Mouse (Mus musculus): ENCODE results near the gene Mgat1. TPM values are rescaled to one million over a fixed set of nuclear protein-coding genes. Genes with fewer than 3 reads are reported as not detected.

Gene Mgat1
- polyA plus RNA-seq, 2 experiments: 64.7 to 83.7 TPM

DNA sequence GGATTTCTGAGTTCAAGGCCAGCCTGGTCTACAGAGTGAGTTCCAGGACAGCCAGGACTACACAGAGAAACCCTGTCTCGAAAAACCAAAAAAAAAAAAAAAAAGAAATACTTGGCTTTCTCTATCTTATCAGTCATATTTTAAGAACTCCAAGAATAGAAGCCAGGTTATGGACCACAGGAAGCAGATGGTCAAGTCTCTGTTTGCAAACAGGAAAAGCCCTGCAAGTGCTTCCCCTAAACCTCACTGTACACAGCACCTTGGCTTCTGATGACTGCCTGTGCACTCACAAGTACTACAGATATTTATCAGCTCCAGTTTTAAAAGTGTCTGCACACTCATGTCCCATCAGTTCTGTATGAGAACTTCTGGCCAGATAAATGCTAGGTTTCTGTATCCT is 2.5 kb upstream of the Mgat1 start:
- no peak for TF ChIP-seq POLR2A (IDR thresholded peaks at IDR 0.05; ENCODE audit: borderline replicate concordance, extremely low read depth, insufficient read depth, insufficient read length)
- peaks cover 12% of the 10 kb centered on the region for H3K4me1 ChIP-seq (ENCODE audit: control insufficient read depth, insufficient read depth, low read length)
- no peak for ATAC-seq (ENCODE audit: low FRiP score, low read depth)
- H3K27me3 ChIP-seq (ENCODE audit: control insufficient read depth, insufficient read depth, low read length): no peaks in the 10 kb centered on the region
- no peak overlapping the region for H3K27ac ChIP-seq (replicated peaks; ENCODE audit: low read depth, low read length)
- H3K4me3 ChIP-seq (replicated peaks; ENCODE audit: low read length): no peak overlapping the region
- H3K36me3 ChIP-seq (ENCODE audit: control insufficient read depth, insufficient read depth, low read length): no peaks in the 10 kb centered on the region
- no peak overlapping the region for H3K4me2 ChIP-seq (replicated peaks; ENCODE audit: low read depth, low read length, severe bottlenecking)
- no peaks in the 10 kb centered on the region for H3K9me3 ChIP-seq (ENCODE audit: control insufficient read depth, low read length)
- WGBS: 100% methylated on average over 1 of the region's 1 CpGs
- DNase-seq (ENCODE audit: low spot score): no peak
- no peak overlapping the region for H3K9ac ChIP-seq (ENCODE audit: low read depth, low read length, severe bottlenecking)

DNA sequence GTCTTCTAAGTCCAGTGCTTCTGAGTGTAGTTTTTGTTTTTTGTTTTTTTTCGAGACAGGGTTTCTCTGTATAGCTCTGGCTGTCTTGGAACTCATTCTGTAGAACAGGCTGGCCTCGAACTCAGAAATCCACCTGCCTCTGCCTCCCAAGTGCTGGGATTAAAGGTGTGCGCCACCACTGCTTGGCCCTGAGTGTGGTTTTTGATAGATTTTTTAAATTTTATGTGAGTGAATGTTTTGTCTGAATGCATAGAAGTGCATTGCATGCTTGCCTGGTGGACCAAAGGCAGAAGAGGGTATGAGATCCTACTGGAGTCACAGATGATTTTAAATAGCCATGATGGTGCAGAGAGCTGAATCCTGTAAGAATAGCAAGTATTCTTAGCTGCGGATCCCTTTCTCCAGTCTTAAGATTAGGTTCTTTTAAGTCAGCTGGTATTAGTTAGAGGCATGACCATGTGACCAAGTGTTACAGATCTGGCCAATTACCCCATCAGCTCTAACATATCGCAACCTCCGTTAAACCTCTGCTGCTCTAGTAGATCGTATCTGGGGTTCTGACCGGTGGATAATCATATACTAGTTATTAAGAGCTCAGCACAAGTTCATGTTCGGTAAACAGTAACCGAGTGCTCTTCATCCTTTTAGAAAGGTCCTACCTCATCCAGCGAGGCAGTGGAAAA is 906 bp upstream of the Mgat1 start:
- H3K9ac ChIP-seq (ENCODE audit: low read depth, low read length, severe bottlenecking): peak overlapping the region; percentile 55
- no peaks in the 10 kb centered on the region for H3K36me3 ChIP-seq (ENCODE audit: control insufficient read depth, insufficient read depth, low read length)
- H3K9me3 ChIP-seq (ENCODE audit: control insufficient read depth, low read length): no peaks in the 10 kb centered on the region
- no peak for TF ChIP-seq POLR2A (IDR thresholded peaks at IDR 0.05; ENCODE audit: borderline replicate concordance, extremely low read depth, insufficient read depth, insufficient read length)
- peak overlapping the region; percentile 55 for H3K4me3 ChIP-seq (replicated peaks; ENCODE audit: low read length)
- ATAC-seq (ENCODE audit: low FRiP score, low read depth) (no peak), DNase-seq (ENCODE audit: low spot score) (peak; percentile 42)
- no peaks in the 10 kb centered on the region for H3K27me3 ChIP-seq (ENCODE audit: control insufficient read depth, insufficient read depth, low read length)
- H3K4me2 ChIP-seq (replicated peaks; ENCODE audit: low read depth, low read length, severe bottlenecking): peak overlapping the region; percentile 68
- H3K4me1 ChIP-seq (ENCODE audit: control insufficient read depth, insufficient read depth, low read length): peaks cover 12% of the 10 kb centered on the region
- WGBS: 21% methylated on average over 11 of the region's 11 CpGs
- peak overlapping the region; percentile 92 for H3K27ac ChIP-seq (replicated peaks; ENCODE audit: low read depth, low read length)

DNA sequence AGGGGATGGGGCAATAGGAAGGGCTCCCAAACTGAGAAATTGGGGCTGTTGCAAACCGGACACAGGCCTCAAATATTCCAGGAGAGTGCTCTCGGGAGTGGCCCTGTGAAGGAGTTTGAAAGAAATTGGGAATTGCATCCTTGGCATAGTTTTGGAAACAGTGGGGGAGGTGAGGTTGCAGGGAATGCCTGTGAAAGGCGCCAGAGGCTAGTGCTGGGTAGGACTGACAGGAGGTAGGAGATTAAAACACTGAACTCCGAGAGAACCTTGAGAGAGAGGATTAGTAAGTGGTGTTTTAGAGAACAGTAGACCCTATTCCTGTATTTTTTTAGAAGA is 572 bp downstream of the Mgat1 start:
- H3K27ac ChIP-seq (replicated peaks; ENCODE audit: low read depth, low read length): peak overlapping the region; percentile 92
- no peaks in the 10 kb centered on the region for H3K36me3 ChIP-seq (ENCODE audit: control insufficient read depth, insufficient read depth, low read length)
- H3K9ac ChIP-seq (ENCODE audit: low read depth, low read length, severe bottlenecking): peak overlapping the region; percentile 55
- ATAC-seq (ENCODE audit: low FRiP score, low read depth) (no peak), DNase-seq (ENCODE audit: low spot score) (no peak)
- peak overlapping the region; percentile 55 for H3K4me3 ChIP-seq (replicated peaks; ENCODE audit: low read length)
- no peaks in the 10 kb centered on the region for H3K27me3 ChIP-seq (ENCODE audit: control insufficient read depth, insufficient read depth, low read length)
- TF ChIP-seq POLR2A (IDR thresholded peaks at IDR 0.05; ENCODE audit: borderline replicate concordance, extremely low read depth, insufficient read depth, insufficient read length): no peak
- peaks cover 19% of the 10 kb centered on the region for H3K4me1 ChIP-seq (ENCODE audit: control insufficient read depth, insufficient read depth, low read length)
- H3K9me3 ChIP-seq (ENCODE audit: control insufficient read depth, low read length): no peaks in the 10 kb centered on the region
- peak overlapping the region; percentile 68 for H3K4me2 ChIP-seq (replicated peaks; ENCODE audit: low read depth, low read length, severe bottlenecking)
- WGBS: 0% methylated on average over 4 of the region's 4 CpGs

DNA sequence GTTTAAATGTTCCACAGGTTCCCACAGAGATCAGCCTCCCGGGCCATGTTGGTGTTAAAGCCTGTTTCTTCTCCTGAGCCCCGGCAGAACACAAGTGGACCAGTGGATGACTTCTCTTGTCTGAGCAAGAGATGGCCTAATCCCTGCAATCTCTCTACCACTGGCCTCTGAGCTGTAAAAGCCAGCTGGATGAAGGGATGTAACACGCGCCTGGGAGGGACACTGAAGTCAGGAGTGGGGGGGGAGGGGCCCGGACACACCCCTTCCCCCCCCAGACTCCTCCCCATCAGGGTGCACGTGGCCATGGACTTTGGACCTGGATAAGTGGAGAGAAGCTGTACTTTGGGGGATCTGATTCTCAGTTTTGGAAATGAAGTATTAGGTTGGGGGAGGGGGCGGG is 1.2 kb downstream of the Mgat1 start:
- H3K4me2 ChIP-seq (replicated peaks; ENCODE audit: low read depth, low read length, severe bottlenecking): peak overlapping the region; percentile 68
- ATAC-seq (ENCODE audit: low FRiP score, low read depth): no peak
- 20% methylated on average over 7 of the region's 7 CpGs for WGBS
- peaks cover 25% of the 10 kb centered on the region for H3K4me1 ChIP-seq (ENCODE audit: control insufficient read depth, insufficient read depth, low read length)
- TF ChIP-seq POLR2A (IDR thresholded peaks at IDR 0.05; ENCODE audit: borderline replicate concordance, extremely low read depth, insufficient read depth, insufficient read length): no peak
- H3K36me3 ChIP-seq (ENCODE audit: control insufficient read depth, insufficient read depth, low read length): no peaks in the 10 kb centered on the region
- no peak for DNase-seq (ENCODE audit: low spot score)
- H3K9ac ChIP-seq (ENCODE audit: low read depth, low read length, severe bottlenecking): no peak overlapping the region
- H3K27ac ChIP-seq (replicated peaks; ENCODE audit: low read depth, low read length): peak overlapping the region; percentile 92; the same call in 1 of the 2 replicates
- H3K9me3 ChIP-seq (ENCODE audit: control insufficient read depth, low read length): no peaks in the 10 kb centered on the region
- H3K27me3 ChIP-seq (ENCODE audit: control insufficient read depth, insufficient read depth, low read length): no peaks in the 10 kb centered on the region
- H3K4me3 ChIP-seq (replicated peaks; ENCODE audit: low read length): peak overlapping the region; percentile 55

DNA sequence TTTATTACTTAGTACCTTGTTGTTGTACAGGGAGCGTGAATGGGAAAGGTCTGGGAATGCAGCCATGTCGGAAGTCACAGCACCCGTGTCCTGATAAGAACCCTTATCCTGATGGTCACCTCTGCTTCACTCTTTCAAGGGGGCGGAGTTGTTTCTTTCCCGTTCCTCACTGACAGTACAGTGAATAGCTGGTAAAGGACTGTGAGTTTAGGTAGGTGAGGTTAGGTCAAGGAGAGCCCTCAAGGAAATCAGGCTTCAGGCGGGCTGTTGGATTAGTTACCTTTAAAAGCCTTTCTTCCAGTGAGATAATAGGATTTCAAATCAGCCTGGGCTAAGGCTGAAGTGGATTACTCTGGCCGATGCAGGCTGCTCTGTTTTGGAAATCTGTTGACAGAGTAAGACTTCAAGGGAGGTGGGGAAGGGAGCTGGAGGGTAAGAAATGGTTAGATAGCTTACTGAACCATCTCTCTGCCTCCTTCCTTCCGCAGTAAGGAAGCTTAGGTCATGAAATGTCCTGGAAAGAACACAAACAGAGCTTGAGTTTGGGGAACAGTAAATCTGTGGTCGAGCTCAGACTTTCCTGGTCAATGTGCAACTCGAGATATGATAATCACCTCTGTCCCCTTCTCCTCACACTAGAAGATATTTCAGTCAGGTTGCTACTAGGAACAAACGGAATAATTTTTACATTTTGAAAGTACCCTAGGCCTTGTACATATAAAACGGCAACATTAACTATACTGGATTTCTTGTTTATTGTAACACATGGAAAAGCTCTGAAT is 1.8 kb downstream of the Mgat1 start:
- Histone ChIP-seq H3K4me3 (replicated peaks; ENCODE audit: low read length) (peak overlapping the region; percentile 55; the same call in 1 of the 2 replicates), H3K36me3 (ENCODE audit: control insufficient read depth, insufficient read depth, low read length) (no peaks in the 10 kb centered on the region), H3K4me2 (replicated peaks; ENCODE audit: low read depth, low read length, severe bottlenecking) (peak overlapping the region; percentile 68), H3K27me3 (ENCODE audit: control insufficient read depth, insufficient read depth, low read length) (no peaks in the 10 kb centered on the region), H3K27ac (replicated peaks; ENCODE audit: low read depth, low read length) (no peak overlapping the region), H3K4me1 (ENCODE audit: control insufficient read depth, insufficient read depth, low read length) (peaks cover 25% of the 10 kb centered on the region), H3K9me3 (ENCODE audit: control insufficient read depth, low read length) (no peaks in the 10 kb centered on the region), H3K9ac (ENCODE audit: low read depth, low read length, severe bottlenecking) (no peak overlapping the region)
- TF ChIP-seq POLR2A (IDR thresholded peaks at IDR 0.05; ENCODE audit: borderline replicate concordance, extremely low read depth, insufficient read depth, insufficient read length): no peak
- DNase-seq (ENCODE audit: low spot score) (no peak), ATAC-seq (ENCODE audit: low FRiP score, low read depth) (no peak)
- WGBS: 33% methylated on average over 12 of the region's 12 CpGs
